Mouse (Mus musculus): ENCODE measurements around the gene Nkd2.

Gene Nkd2

GRCm38 (mm10) chr13:73847465-73847836 is at the start of gene Nkd2:
Gene Nkd2, minus strand, starts transcription at chr13:73847631.
- peak; percentile 58 to 70 for DNase-seq (ENCODE audit: low spot score in 2 of 2)

- no peak for DNase-seq (ENCODE audit: low spot score in 2 of 2)
Observed at GRCm38 (mm10) chr13:73892493-73893178, 45.2 kb upstream of the Nkd2 start.

- DNase-seq (ENCODE audit: low spot score in 2 of 2) = no peak
Observed at GRCm38 (mm10) chr13:73887415-73887874, 40.0 kb upstream of the Nkd2 start.

- no peak for DNase-seq (ENCODE audit: low spot score in 2 of 2)
Observed at GRCm38 (mm10) chr13:73886601-73887000, 39.2 kb upstream of the Nkd2 start.

- DNase-seq (ENCODE audit: low spot score in 2 of 2) = no peak
Observed at GRCm38 (mm10) chr13:73886066-73886465, 38.6 kb upstream of the Nkd2 start.

- no peak for DNase-seq (ENCODE audit: low spot score in 2 of 2)
Observed at GRCm38 (mm10) chr13:73885656-73886055, 38.2 kb upstream of the Nkd2 start.

GRCm38 (mm10) chr13:73881347-73881746 is 33.9 kb upstream of the Nkd2 start:
- no peak for DNase-seq (ENCODE audit: low spot score in 2 of 2)

GRCm38 (mm10) chr13:73879824-73880223 is 32.4 kb upstream of the Nkd2 start:
- peak; percentile 8 to 20 for DNase-seq (ENCODE audit: low spot score in 2 of 2)

GRCm38 (mm10) chr13:73872159-73872558 is 24.7 kb upstream of the Nkd2 start:
- DNase-seq (ENCODE audit: low spot score in 2 of 2) = peak; percentile 26 to 59

GRCm38 (mm10) chr13:73846589-73847464 is 604 bp downstream of the Nkd2 start:
- peak in 1 of 2 experiments; percentile 7 for DNase-seq (ENCODE audit: low spot score in 2 of 2)

- no peak for DNase-seq (ENCODE audit: low spot score in 2 of 2)
Observed at GRCm38 (mm10) chr13:73842696-73843095, 4.7 kb downstream of the Nkd2 start.

- no peak for DNase-seq (ENCODE audit: low spot score in 2 of 2)
Observed at GRCm38 (mm10) chr13:73839740-73840139, 7.7 kb downstream of the Nkd2 start.

- DNase-seq (ENCODE audit: low spot score in 2 of 2) = no peak
Observed at GRCm38 (mm10) chr13:73839137-73839548, 8.3 kb downstream of the Nkd2 start.

- DNase-seq (ENCODE audit: low spot score in 2 of 2) = no peak
Observed at GRCm38 (mm10) chr13:73837708-73838107, 9.7 kb downstream of the Nkd2 start.

GRCm38 (mm10) chr13:73836491-73836890 is 10.9 kb downstream of the Nkd2 start:
- no peak for DNase-seq (ENCODE audit: low spot score in 2 of 2)

- no peak for DNase-seq (ENCODE audit: low spot score in 2 of 2)
Observed at GRCm38 (mm10) chr13:73835791-73836190, 11.6 kb downstream of the Nkd2 start.

GRCm38 (mm10) chr13:73833809-73834208 is 13.6 kb downstream of the Nkd2 start:
- no peak for DNase-seq (ENCODE audit: low spot score in 2 of 2)

- DNase-seq (ENCODE audit: low spot score in 2 of 2) = peak; percentile 50 to 55
Observed at GRCm38 (mm10) chr13:73831486-73831885, 15.9 kb downstream of the Nkd2 start.

- no peak for DNase-seq (ENCODE audit: low spot score in 2 of 2)
Observed at GRCm38 (mm10) chr13:73827243-73827642, 20.2 kb downstream of the Nkd2 start.

- no peak for DNase-seq (ENCODE audit: low spot score in 2 of 2)
Observed at GRCm38 (mm10) chr13:73823711-73824110, 23.7 kb downstream of the Nkd2 start.

GRCm38 (mm10) chr13:73822187-73822800 is 25.1 kb downstream of the Nkd2 start:
- DNase-seq (ENCODE audit: low spot score in 2 of 2) = peak; percentile 35 to 49

GRCm38 (mm10) chr13:73821251-73821650 is 26.2 kb downstream of the Nkd2 start:
- no peak for DNase-seq (ENCODE audit: low spot score in 2 of 2)

All from frontal cortex, postnatal 36 days (tissue).